Mouse (Mus musculus): ENCODE results near the gene Pabpc1l. TPM values are rescaled to one million over a fixed set of nuclear protein-coding genes. Genes with fewer than 3 reads are reported as not detected.

Pabpc1l gene
- polyA plus RNA-seq, 1 experiment from 2014 or later, result 2.4 TPM

DNA sequence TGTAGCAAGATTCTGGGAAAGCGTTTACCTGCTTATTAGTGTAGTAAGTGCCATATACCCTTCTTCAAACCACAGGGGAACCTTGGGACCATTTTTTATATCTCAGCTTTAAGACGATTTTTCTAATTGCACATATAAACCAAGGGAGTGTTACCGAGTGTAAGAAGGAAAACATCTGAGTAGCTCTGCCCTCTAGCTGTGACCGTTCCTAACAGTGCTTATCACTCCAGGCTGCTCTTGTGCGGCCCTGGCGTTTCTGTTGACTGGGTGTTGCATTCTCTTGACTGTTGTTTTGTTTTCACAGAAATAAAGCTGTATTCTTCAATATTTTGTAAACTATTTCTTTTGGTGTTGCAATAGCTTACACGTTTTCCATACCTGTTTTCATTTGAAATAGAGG lies 68.9 kb downstream of the Pabpc1l start:
- Histone ChIP-seq H3K27ac (no peak overlapping the region), H3K27me3 (no peaks in the 10 kb centered on the region), H3K36me3 (peaks cover 77% of the 10 kb centered on the region), H3K4me3 (replicated peaks) (no peak overlapping the region), H3K4me2 (no peak overlapping the region), H3K4me1 (no peaks in the 10 kb centered on the region), H3K9ac (no peak overlapping the region), H3K9me3 (replicated peaks) (no peaks in the 10 kb centered on the region)
- WGBS, result 80% methylated on average over 7 of the region's 7 CpGs
- ATAC-seq (replicated peaks; ENCODE audit: low FRiP score), result no peak

DNA sequence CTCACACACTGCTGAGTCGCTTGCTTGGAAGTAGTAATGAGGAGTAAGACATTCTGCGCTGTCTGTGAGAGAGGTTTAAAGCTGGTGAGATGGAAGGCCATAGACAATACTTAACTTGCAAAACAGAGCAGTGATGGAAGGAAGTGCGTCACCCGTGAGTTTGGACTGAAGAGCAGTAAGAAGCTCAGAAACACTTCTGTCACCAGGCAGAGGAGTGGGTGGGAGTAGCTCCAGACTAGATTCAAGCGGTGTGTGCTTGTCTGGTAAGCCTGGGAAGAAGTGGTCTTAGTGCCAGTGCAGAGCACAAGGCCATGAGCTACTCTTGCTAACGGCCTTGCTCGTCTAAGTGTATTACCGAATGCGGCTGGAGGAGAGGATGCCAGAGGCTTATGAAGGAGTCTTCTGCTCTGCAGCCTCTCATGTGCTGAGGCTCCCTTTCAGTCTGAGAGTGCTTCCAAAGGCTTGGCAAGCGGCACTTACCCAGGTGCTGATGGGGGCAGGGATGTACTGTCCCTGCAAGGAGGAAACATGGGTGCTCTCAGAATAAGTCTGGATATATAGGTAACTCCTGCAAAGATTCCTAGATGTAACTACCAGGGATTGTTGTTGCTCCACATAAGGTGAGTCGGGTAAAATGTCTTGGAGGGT lies 73.5 kb downstream of the Pabpc1l start:
- H3K9ac ChIP-seq, result no peak overlapping the region
- H3K9me3 ChIP-seq (replicated peaks), result no peaks in the 10 kb centered on the region
- peaks cover 78% of the 10 kb centered on the region for H3K36me3 ChIP-seq
- no peak overlapping the region for H3K27ac ChIP-seq
- 94% methylated on average over 11 of the region's 11 CpGs for WGBS
- H3K4me2 ChIP-seq, result no peak overlapping the region
- H3K27me3 ChIP-seq, result no peaks in the 10 kb centered on the region
- H3K4me1 ChIP-seq, result no peaks in the 10 kb centered on the region
- no peak overlapping the region for H3K4me3 ChIP-seq (replicated peaks)
- ATAC-seq (replicated peaks; ENCODE audit: low FRiP score), result no peak

Other genes starting within 250 kb of the Pabpc1l start
- 0.62 and 1.0 TPM in 2 replicates for gene Ccn5, start 204.6 kb upstream of the Pabpc1l start, polyA plus RNA-seq (2015; fragmentation: Nextera tagmentation; extraction: Ambion mirVana)
- not detected in 2 replicates for gene Kcnk15, start 171.8 kb upstream of the Pabpc1l start, polyA plus RNA-seq (2015; fragmentation: Nextera tagmentation; extraction: Ambion mirVana)
- 1.0 and 1.6 TPM in 2 replicates for gene Rims4, start 106.8 kb upstream of the Pabpc1l start, polyA plus RNA-seq (2015; fragmentation: Nextera tagmentation; extraction: Ambion mirVana)
- gene Ywhab, start 30.5 kb upstream of the Pabpc1l start, polyA plus RNA-seq (2015; fragmentation: Nextera tagmentation; extraction: Ambion mirVana), result 304 and 307 TPM in 2 replicates
- gene Stk4, start 44.9 kb downstream of the Pabpc1l start, polyA plus RNA-seq (2015; fragmentation: Nextera tagmentation; extraction: Ambion mirVana), result 21.0 and 23.4 TPM in 2 replicates
- gene Tomm34, start 45.7 kb downstream of the Pabpc1l start, polyA plus RNA-seq (2015; fragmentation: Nextera tagmentation; extraction: Ambion mirVana), result 60.8 and 64.9 TPM in 2 replicates
- gene Kcns1, start 145.7 kb downstream of the Pabpc1l start, polyA plus RNA-seq (2015; fragmentation: Nextera tagmentation; extraction: Ambion mirVana), result 0.23 and 0.28 TPM in 2 replicates
- 0.13 TPM in 1 of 2 replicates, not detected in the other for gene Wfdc5, start 157.3 kb downstream of the Pabpc1l start, polyA plus RNA-seq (2015; fragmentation: Nextera tagmentation; extraction: Ambion mirVana)
- 0.55 TPM in 1 of 2 replicates, not detected in the other for gene Wfdc12, start 165.2 kb downstream of the Pabpc1l start, polyA plus RNA-seq (2015; fragmentation: Nextera tagmentation; extraction: Ambion mirVana)
- gene Wfdc15a, start 174.7 kb downstream of the Pabpc1l start, polyA plus RNA-seq (2015; fragmentation: Nextera tagmentation; extraction: Ambion mirVana), result not detected in 2 replicates
- 70.1 and 91.1 TPM in 2 replicates for gene Wfdc15b, start 196.2 kb downstream of the Pabpc1l start, polyA plus RNA-seq (2015; fragmentation: Nextera tagmentation; extraction: Ambion mirVana)
- not detected in 2 replicates for gene Svs2, start 213.0 kb downstream of the Pabpc1l start, polyA plus RNA-seq (2015; fragmentation: Nextera tagmentation; extraction: Ambion mirVana)
- gene Svs3b, start 231.2 kb downstream of the Pabpc1l start, polyA plus RNA-seq (2015; fragmentation: Nextera tagmentation; extraction: Ambion mirVana), result not detected in 2 replicates